Mouse (Mus musculus) megakaryocyte, embryonic 14.5 days (primary cell): Measurements from ENCODE around the gene Ankrd61.

Source experiments
- FLI1 ChIP-seq: IDR thresholded peaks from 2 replicates; pipeline ENCODE4 v1.6.1; 2012; ENCODE audit warnings: low read length, inconsistent platforms, mixed read lengths
- GATA1 ChIP-seq: IDR thresholded peaks from 3 replicates; pipeline ENCODE4 v1.6.1; 2012; ENCODE audit warnings: mixed read lengths, low read length, inconsistent platforms, borderline replicate concordance

GRCm38 (mm10) chr5:143892255-143892886 lies 5.1 kb downstream of the Ankrd61 start:
- TF ChIP-seq GATA1 (no peak), FLI1 (no peak)
